Mouse (Mus musculus) forebrain, embryonic 15.5 days (tissue): ENCODE measurements around the gene Tnnt2. TPM values are rescaled to one million over a fixed set of nuclear protein-coding genes. Genes with fewer than 3 reads are reported as not detected.
A peak's percentile ranks its signal among the peaks of the same experiment; 100 is the strongest.

ENCODE experiments used
- ATAC-seq: fragments of 200-750 bp; cut with Nextera tagmentation; replicated peaks from 2 replicates; pipeline ENCODE4 v1.8.0; 2017; ENCODE audit warnings: mild to moderate bottlenecking, moderate TSS enrichment, moderate library complexity
- H3K27ac ChIP-seq: fragments of 300-500 bp; sonication (generic); replicated peaks from 2 replicates; pipeline ENCODE4 v1.5.1; 2015; ENCODE audit warnings: mild to moderate bottlenecking, inconsistent platforms
- H3K27me3 ChIP-seq: fragments of 300-500 bp; sonication (generic); 2 replicates; pipeline ENCODE4 v1.6.1; 2015; ENCODE audit warnings: inconsistent platforms
- H3K36me3 ChIP-seq: fragments of 300-500 bp; sonication (generic); 2 replicates; pipeline ENCODE4 v1.6.1; 2015; ENCODE audit warnings: mild to moderate bottlenecking, inconsistent platforms
- H3K4me1 ChIP-seq: fragments of 300-500 bp; sonication (generic); 2 replicates; pipeline ENCODE4 v1.6.1; 2015; ENCODE audit warnings: inconsistent platforms
- H3K4me2 ChIP-seq: fragments of 300-500 bp; sonication (generic); replicated peaks from 2 replicates; pipeline ENCODE4 v1.6.1; 2015; ENCODE audit warnings: mild to moderate bottlenecking, inconsistent platforms
- H3K4me3 ChIP-seq: fragments of 300-500 bp; sonication (generic); 2 replicates; pipeline ENCODE4 v1.5.1; 2015; ENCODE audit warnings: mild to moderate bottlenecking, inconsistent platforms
- H3K9ac ChIP-seq: fragments of 300-500 bp; sonication (generic); replicated peaks from 2 replicates; pipeline ENCODE4 v1.6.1; 2015; ENCODE audit warnings: mild to moderate bottlenecking, inconsistent platforms
- H3K9me3 ChIP-seq: fragments of 300-500 bp; sonication (generic); 2 replicates; pipeline ENCODE4 v1.6.1; 2016; ENCODE audit warnings: inconsistent platforms
- WGBS: fragments of 180-500 bp; shearing (Covaris S2); methylation state at CpG from one replicate; pipeline ENCODE4 v1.1.7; 2015; ENCODE audit warnings: mixed read lengths; 5-methylcytosine and 5-hydroxymethylcytosine counted together
- polyA plus RNA-seq: library from polyadenylated mRNA; unstranded; fragments of >200 nt; fragmentation: Nextera tagmentation; extraction: Ambion mirVana; gene quantifications from 2 replicates; pipeline ENCODE4 v1.2.1, GENCODE M21; 2015

Gene Tnnt2
- polyA plus RNA-seq, 1 experiment from 2014 or later: 0.75 TPM

- Histone ChIP-seq H3K4me2 (no peak overlapping the region), H3K4me1 (no peaks in the 10 kb centered on the region), H3K27ac (no peak overlapping the region), H3K9ac (no peak overlapping the region), H3K36me3 (no peaks in the 10 kb centered on the region), H3K27me3 (no peaks in the 10 kb centered on the region), H3K4me3 (no peak overlapping the region), H3K9me3 (no peaks in the 10 kb centered on the region)
- ATAC-seq: no peak
- WGBS: 64% methylated on average over 10 of the region's 10 CpGs
Measured at GRCm38 (mm10) chr1:135807546-135807945, 28.6 kb upstream of the Tnnt2 start.

- no peaks in the 10 kb centered on the region for H3K36me3 ChIP-seq
- peaks cover 7% of the 10 kb centered on the region for H3K4me1 ChIP-seq
- H3K27me3 ChIP-seq: no peaks in the 10 kb centered on the region
- H3K9ac ChIP-seq: no peak overlapping the region
- H3K4me2 ChIP-seq: no peak overlapping the region
- no peak for ATAC-seq
- 92% methylated on average over 2 of the region's 2 CpGs for WGBS
- H3K4me3 ChIP-seq: no peak overlapping the region
- no peak overlapping the region for H3K27ac ChIP-seq
- H3K9me3 ChIP-seq: no peaks in the 10 kb centered on the region
Measured at GRCm38 (mm10) chr1:135810180-135810579, 26.0 kb upstream of the Tnnt2 start.

GRCm38 (mm10) chr1:135811016-135811646 lies 25.0 kb upstream of the Tnnt2 start:
- ATAC-seq: peak; percentile 66; the same call in 1 of the 2 replicates
- Histone ChIP-seq H3K27me3 (peaks cover 3% of the 10 kb centered on the region; the same call in 1 of the 2 replicates), H3K4me2 (no peak overlapping the region), H3K4me1 (peaks cover 7% of the 10 kb centered on the region), H3K36me3 (no peaks in the 10 kb centered on the region), H3K27ac (no peak overlapping the region), H3K9ac (no peak overlapping the region), H3K4me3 (no peak overlapping the region), H3K9me3 (no peaks in the 10 kb centered on the region)
- 39% methylated on average over 7 of the region's 7 CpGs for WGBS

- 74% methylated on average over 3 of the region's 3 CpGs for WGBS
- H3K9me3 ChIP-seq: no peaks in the 10 kb centered on the region
Measured at GRCm38 (mm10) chr1:135812205-135812604, 23.9 kb upstream of the Tnnt2 start.

GRCm38 (mm10) chr1:135812618-135813017 lies 23.5 kb upstream of the Tnnt2 start:
- Histone ChIP-seq H3K9ac (no peak overlapping the region), H3K27ac (no peak overlapping the region), H3K4me3 (no peak overlapping the region), H3K36me3 (no peaks in the 10 kb centered on the region), H3K4me1 (peaks cover 7% of the 10 kb centered on the region), H3K27me3 (peaks cover 18% of the 10 kb centered on the region), H3K9me3 (no peaks in the 10 kb centered on the region), H3K4me2 (no peak overlapping the region)
- no peak for ATAC-seq
- 20% methylated on average over 2 of the region's 2 CpGs for whole genome bisulfite sequencing

More at GRCm38 (mm10) chr1:135812205-135812604, 23.9 kb upstream of the Tnnt2 start:
- no peaks in the 10 kb centered on the region for H3K36me3 ChIP-seq
- no peak overlapping the region for H3K4me3 ChIP-seq
- H3K9ac ChIP-seq: no peak overlapping the region
- no peak overlapping the region for H3K27ac ChIP-seq
- no peak for ATAC-seq
- peaks cover 14% of the 10 kb centered on the region for H3K27me3 ChIP-seq
- H3K4me2 ChIP-seq: no peak overlapping the region
- peaks cover 7% of the 10 kb centered on the region for H3K4me1 ChIP-seq

- H3K9me3 ChIP-seq: no peaks in the 10 kb centered on the region
- no peak for ATAC-seq
- 48% methylated on average over 4 of the region's 4 CpGs for WGBS
- H3K9ac ChIP-seq: no peak overlapping the region
- H3K4me1 ChIP-seq: peaks cover 7% of the 10 kb centered on the region
- peaks cover 23% of the 10 kb centered on the region for H3K27me3 ChIP-seq
- H3K4me2 ChIP-seq: no peak overlapping the region
- no peak overlapping the region for H3K27ac ChIP-seq
- no peak overlapping the region for H3K4me3 ChIP-seq
- H3K36me3 ChIP-seq: no peaks in the 10 kb centered on the region
Measured at GRCm38 (mm10) chr1:135813071-135813470, 23.1 kb upstream of the Tnnt2 start.

- no peak overlapping the region for H3K9ac ChIP-seq
- ATAC-seq: no peak
- 83% methylated on average over 5 of the region's 5 CpGs for WGBS
- no peaks in the 10 kb centered on the region for H3K9me3 ChIP-seq
- no peak overlapping the region for H3K4me2 ChIP-seq
- peaks cover 15% of the 10 kb centered on the region for H3K4me1 ChIP-seq
- no peak overlapping the region for H3K4me3 ChIP-seq
- H3K36me3 ChIP-seq: no peaks in the 10 kb centered on the region
- no peak overlapping the region for H3K27ac ChIP-seq
- H3K27me3 ChIP-seq: peaks cover 27% of the 10 kb centered on the region
Measured at GRCm38 (mm10) chr1:135813687-135814395, 22.3 kb upstream of the Tnnt2 start.

GRCm38 (mm10) chr1:135814531-135814930 lies 21.6 kb upstream of the Tnnt2 start:
- Histone ChIP-seq H3K4me1 (peaks cover 19% of the 10 kb centered on the region), H3K9me3 (no peaks in the 10 kb centered on the region), H3K36me3 (no peaks in the 10 kb centered on the region), H3K4me3 (no peak overlapping the region), H3K4me2 (no peak overlapping the region), H3K27ac (no peak overlapping the region), H3K27me3 (peaks cover 34% of the 10 kb centered on the region), H3K9ac (no peak overlapping the region)
- 74% methylated on average over 5 of the region's 5 CpGs for WGBS
- no peak for ATAC-seq

GRCm38 (mm10) chr1:135817595-135817994 lies 18.6 kb upstream of the Tnnt2 start:
- Histone ChIP-seq H3K4me3 (no peak overlapping the region), H3K4me2 (no peak overlapping the region), H3K9ac (no peak overlapping the region), H3K4me1 (peaks cover 19% of the 10 kb centered on the region), H3K36me3 (no peaks in the 10 kb centered on the region), H3K27me3 (peaks cover 47% of the 10 kb centered on the region), H3K9me3 (no peaks in the 10 kb centered on the region), H3K27ac (no peak overlapping the region)
- 74% methylated on average over 4 of the region's 4 CpGs for WGBS
- ATAC-seq: no peak

GRCm38 (mm10) chr1:135818481-135819086 lies 17.6 kb upstream of the Tnnt2 start, which contains the start of gene Lad1:
TSS of gene Lad1 (plus strand) at chr1:135818598.
- H3K9ac ChIP-seq: peak within 1 kb of the TSS; percentile 39
- 1% methylated on average over 63 of the region's 63 CpGs for WGBS
- H3K27me3 ChIP-seq: peaks cover 47% of the 10 kb centered on the region
- H3K9me3 ChIP-seq: no peaks in the 10 kb centered on the region
- no peak within 1 kb of the TSS for H3K27ac ChIP-seq
- ATAC-seq: peak; percentile 43
- no peaks in the 10 kb centered on the region for H3K36me3 ChIP-seq
- peak within 1 kb of the TSS; percentile 47 for H3K4me3 ChIP-seq
- peak within 1 kb of the TSS; percentile 84 for H3K4me2 ChIP-seq
- H3K4me1 ChIP-seq: peaks cover 11% of the 10 kb centered on the region

- Histone ChIP-seq H3K4me1 (peaks cover 11% of the 10 kb centered on the region), H3K9ac (no peak overlapping the region), H3K36me3 (no peaks in the 10 kb centered on the region), H3K4me3 (no peak overlapping the region), H3K4me2 (no peak overlapping the region), H3K27me3 (peaks cover 47% of the 10 kb centered on the region), H3K9me3 (no peaks in the 10 kb centered on the region), H3K27ac (no peak overlapping the region)
- ATAC-seq: no peak
- WGBS: 87% methylated on average over 10 of the region's 10 CpGs
Measured at GRCm38 (mm10) chr1:135820071-135820470, 16.1 kb upstream of the Tnnt2 start.

GRCm38 (mm10) chr1:135820736-135821364 lies 15.3 kb upstream of the Tnnt2 start:
- Histone ChIP-seq H3K4me3 (no peak overlapping the region), H3K27ac (no peak overlapping the region), H3K4me2 (no peak overlapping the region), H3K27me3 (peaks cover 47% of the 10 kb centered on the region), H3K36me3 (no peaks in the 10 kb centered on the region), H3K9me3 (no peaks in the 10 kb centered on the region), H3K4me1 (peaks cover 11% of the 10 kb centered on the region), H3K9ac (no peak overlapping the region)
- WGBS: 85% methylated on average over 16 of the region's 16 CpGs
- no peak for ATAC-seq
